Mouse (Mus musculus): ENCODE results near the gene Gm428.
"Not testable (repeated sequence)": the region's sequence is repeated elsewhere in the genome, so short reads cannot be mapped to it uniquely, and the experiment has no call there.

- not testable (repeated sequence) for TF ChIP-seq GATA1 (IDR thresholded peaks at IDR 0.05; ENCODE audit: borderline replicate concordance, low read length); FLI1 (IDR thresholded peaks at IDR 0.05; ENCODE audit: low read length)
These were observed 15.3 kb upstream of the Gm428 start, which contains the start of gene Gm11239 for GRCm38 (mm10) chr4:73668054-73668453.
